Mouse (Mus musculus) spleen, adult 2 months (tissue): ENCODE data around the gene Uqcr10.

ENCODE experiments used
- CTCF ChIP-seq: fragments of 200-500 bp; IDR thresholded peaks from 2 replicates; pipeline ENCODE4 v1.5.1; 2011; ENCODE audit warnings: mild to moderate bottlenecking, inconsistent platforms; ENCODE audit not compliant: insufficient read depth, insufficient read length, insufficient replicate concordance; ENCODE audit errors: extremely low read depth
- POLR2A ChIP-seq: fragments of 200-500 bp; IDR thresholded peaks from 2 replicates; pipeline ENCODE4 v1.6.1; 2011; ENCODE audit warnings: low read depth, low read length, inconsistent platforms

GRCm38 (mm10) chr11:4662496-4662878, 41.7 kb downstream of the Uqcr10 start:
- no peak for TF ChIP-seq CTCF
- no peak for TF ChIP-seq POLR2A
